Mouse (Mus musculus) hindbrain, embryonic 12.5 days (tissue): Measurements from ENCODE around the gene Gpr89. TPM values are rescaled to one million over a fixed set of nuclear protein-coding genes. Genes with fewer than 3 reads are reported as not detected.

Experiments used
- ATAC-seq: fragments of 200-750 bp; cut with Nextera tagmentation; 2 replicates; pipeline ENCODE4 v1.8.0; 2017; ENCODE audit warnings: moderate TSS enrichment; ENCODE audit not compliant: low FRiP score
- H3K27ac ChIP-seq: fragments of 300-500 bp; sonication (generic); 2 replicates; pipeline ENCODE4 v1.5.1; 2016; ENCODE audit warnings: mild to moderate bottlenecking
- H3K27me3 ChIP-seq: fragments of 300-500 bp; sonication (generic); 2 replicates; pipeline ENCODE4 v1.6.1; 2016; ENCODE audit warnings: mild to moderate bottlenecking
- H3K36me3 ChIP-seq: fragments of 300-500 bp; sonication (generic); 2 replicates; pipeline ENCODE4 v1.6.1; 2016; ENCODE audit warnings: mild to moderate bottlenecking
- H3K4me1 ChIP-seq: fragments of 300-500 bp; sonication (generic); 2 replicates; pipeline ENCODE4 v1.6.1; 2016
- H3K4me2 ChIP-seq: fragments of 300-500 bp; sonication (generic); replicated peaks from 2 replicates; pipeline ENCODE4 v1.6.1; 2016; ENCODE audit warnings: mild to moderate bottlenecking
- H3K4me3 ChIP-seq: fragments of 300-500 bp; sonication (generic); 2 replicates; pipeline ENCODE4 v1.5.1; 2016; ENCODE audit warnings: mild to moderate bottlenecking
- H3K9ac ChIP-seq: fragments of 300-500 bp; sonication (generic); 2 replicates; pipeline ENCODE4 v1.6.1; 2016; ENCODE audit warnings: mild to moderate bottlenecking, moderate library complexity
- H3K9me3 ChIP-seq: fragments of 300-500 bp; sonication (generic); replicated peaks from 2 replicates; pipeline ENCODE4 v1.6.1; 2016; ENCODE audit warnings: mild to moderate bottlenecking
- WGBS: fragments of 180-500 bp; shearing (Covaris S2); methylation state at CpG from one replicate; pipeline ENCODE4 v1.1.7; 2016; 5-methylcytosine and 5-hydroxymethylcytosine counted together
- polyA plus RNA-seq: library from polyadenylated mRNA; unstranded; fragments of >200 nt; fragmentation: Nextera tagmentation; extraction: Ambion mirVana; gene quantifications from 2 replicates; pipeline ENCODE4 v1.2.1, GENCODE M21; 2016

Gpr89 gene
- 40.1 and 44.5 TPM in 2 replicates for polyA plus RNA-seq

DNA sequence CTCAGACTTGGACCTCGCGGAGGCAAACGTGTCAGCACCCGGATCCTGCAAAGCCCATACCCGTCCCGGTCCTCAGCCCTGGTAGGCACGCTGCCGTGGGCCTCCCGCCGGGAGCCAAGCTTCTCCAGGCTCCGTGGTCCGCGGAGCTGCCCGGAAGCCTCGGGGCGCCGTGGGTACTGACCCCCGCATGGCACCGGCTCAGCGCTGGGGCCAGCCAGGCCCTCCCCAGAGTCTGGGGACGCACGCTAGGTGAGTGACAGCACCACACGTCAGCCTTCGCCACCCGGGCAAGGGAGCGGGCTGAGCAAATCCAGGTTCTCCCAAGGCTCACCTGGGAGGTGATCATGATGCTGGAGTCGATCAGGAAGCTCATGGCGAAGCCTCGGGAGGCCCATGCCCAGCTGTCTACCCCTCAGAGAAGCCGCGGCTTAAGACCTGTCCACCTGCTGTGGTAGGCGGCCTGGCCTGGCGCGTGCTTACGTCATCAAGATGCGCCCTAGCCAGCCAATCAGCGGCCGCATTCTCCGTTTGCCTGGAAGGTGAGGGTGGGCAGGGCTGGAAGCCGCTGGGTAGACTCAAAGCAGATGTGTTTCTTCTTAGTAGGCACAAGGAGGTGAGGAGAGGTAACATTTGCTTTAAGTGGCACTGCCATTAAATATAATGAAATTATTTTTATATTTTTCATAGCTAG lies at the start of gene Gpr89:
Gpr89 (minus strand) TSS at position 496 of the 691 bp plus-strand sequence.
- Histone ChIP-seq H3K27ac (peak within 1 kb of the TSS; percentile 17; the same call in 1 of the 2 replicates), H3K36me3 (no peaks in the 10 kb centered on the region), H3K27me3 (peaks cover 11% of the 10 kb centered on the region; the same call in 1 of the 2 replicates), H3K4me3 (peak within 1 kb of the TSS; percentile 97), H3K9me3 (no peaks in the 10 kb centered on the region), H3K9ac (peak within 1 kb of the TSS; percentile 91), H3K4me1 (peaks cover 6% of the 10 kb centered on the region), H3K4me2 (peak within 1 kb of the TSS; percentile 85)
- WGBS, result under 1% methylated on average over 40 of the region's 40 CpGs
- peak; percentile 97 for ATAC-seq

DNA sequence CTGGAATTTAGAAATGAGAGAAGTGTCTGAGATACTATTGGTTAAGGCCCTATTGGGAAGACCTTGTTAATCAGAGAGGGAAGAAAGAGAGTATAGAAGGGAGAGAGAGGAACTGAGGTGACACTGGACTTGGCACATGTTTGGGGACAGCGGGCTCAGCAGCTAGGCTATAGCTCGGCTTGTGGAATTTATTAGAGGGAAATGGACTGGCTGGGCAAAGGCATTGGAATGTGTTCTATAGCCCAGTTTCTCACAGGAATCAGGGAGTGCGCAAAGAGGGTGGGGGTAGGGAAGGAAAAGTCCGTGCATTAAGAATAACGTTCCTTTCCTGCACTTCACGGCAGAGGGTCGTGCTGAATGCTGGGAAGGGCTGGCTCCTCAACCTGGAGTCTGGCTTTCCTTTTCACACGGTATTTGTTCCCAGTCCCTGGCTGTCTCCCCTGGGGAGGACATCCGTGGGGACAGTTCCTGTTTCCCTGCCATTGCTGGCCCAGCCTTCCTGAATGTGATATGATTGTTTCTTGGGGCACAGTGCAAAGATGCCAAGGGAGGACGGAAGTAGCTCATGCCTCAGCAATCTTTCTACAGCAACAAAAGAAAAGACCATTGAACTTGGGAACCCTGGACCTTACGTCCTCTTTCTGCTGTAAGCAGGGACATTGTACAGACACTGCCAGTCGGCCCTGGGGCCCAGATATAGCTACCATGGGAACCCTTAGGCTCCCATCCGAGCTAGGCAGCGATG lies 48.5 kb upstream of the Gpr89 start:
- H3K4me1 ChIP-seq, result peaks cover 5% of the 10 kb centered on the region; the same call in 1 of the 2 replicates
- no peak overlapping the region for H3K4me2 ChIP-seq
- no peaks in the 10 kb centered on the region for H3K36me3 ChIP-seq
- no peak overlapping the region for H3K27ac ChIP-seq
- no peak overlapping the region for H3K9ac ChIP-seq
- no peaks in the 10 kb centered on the region for H3K27me3 ChIP-seq
- H3K4me3 ChIP-seq, result no peak overlapping the region
- ATAC-seq, result no peak
- 58% methylated on average over 14 of the region's 14 CpGs for WGBS
- H3K9me3 ChIP-seq, result no peaks in the 10 kb centered on the region

DNA sequence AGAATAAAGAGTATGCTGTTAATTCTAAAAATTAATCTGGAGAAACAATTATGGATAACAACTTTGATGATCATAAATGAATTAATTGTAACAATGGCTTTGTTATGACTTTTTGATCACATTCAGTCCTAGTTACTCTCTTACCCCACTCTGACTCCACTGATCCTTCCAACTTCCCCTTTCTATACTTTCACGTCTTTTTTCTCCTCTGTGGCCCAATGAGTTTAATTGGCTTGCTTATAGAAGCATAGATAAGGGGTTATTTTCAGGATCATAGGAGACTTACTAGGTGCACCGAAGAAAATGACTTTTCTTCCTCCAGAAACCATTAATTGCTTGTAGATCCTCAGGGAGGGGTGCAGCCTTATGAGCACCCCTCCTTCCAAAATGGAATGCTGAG lies 37.6 kb upstream of the Gpr89 start:
- ATAC-seq, result no peak
- peaks cover 4% of the 10 kb centered on the region for H3K9me3 ChIP-seq
- no peaks in the 10 kb centered on the region for H3K27me3 ChIP-seq
- no peak overlapping the region for H3K27ac ChIP-seq
- H3K36me3 ChIP-seq, result no peaks in the 10 kb centered on the region
- H3K9ac ChIP-seq, result no peak overlapping the region
- H3K4me2 ChIP-seq, result no peak overlapping the region
- H3K4me3 ChIP-seq, result no peak overlapping the region
- WGBS, result 88% methylated on average over 2 of the region's 2 CpGs
- peaks cover 12% of the 10 kb centered on the region for H3K4me1 ChIP-seq

DNA sequence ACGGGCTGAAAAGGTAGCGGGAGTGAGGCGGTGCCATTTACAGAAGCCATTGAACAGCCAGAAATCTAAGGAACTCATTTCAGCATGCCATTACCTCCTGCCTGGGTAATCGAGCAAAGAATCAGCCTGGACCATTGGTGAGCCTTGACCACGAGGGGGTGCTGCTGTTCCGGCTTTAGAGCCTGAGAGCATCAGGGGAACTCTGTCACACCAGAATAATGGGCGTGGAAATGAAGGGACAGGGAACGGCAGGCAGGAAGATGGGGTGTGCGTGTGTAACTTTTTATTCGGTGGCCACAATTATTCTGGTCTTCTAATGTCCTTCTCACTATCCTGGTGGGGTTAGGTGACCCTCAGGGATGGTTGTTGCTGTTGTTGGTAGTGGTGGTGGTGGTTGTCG lies 33.6 kb upstream of the Gpr89 start:
- Histone ChIP-seq H3K27ac (no peak overlapping the region), H3K27me3 (peaks cover 24% of the 10 kb centered on the region), H3K4me2 (peak overlapping the region; percentile 47), H3K9me3 (peaks cover 4% of the 10 kb centered on the region), H3K36me3 (no peaks in the 10 kb centered on the region), H3K4me1 (peaks cover 17% of the 10 kb centered on the region), H3K4me3 (peak overlapping the region; percentile 20), H3K9ac (peak overlapping the region; percentile 18; the same call in 1 of the 2 replicates)
- peak; percentile 71 for ATAC-seq
- WGBS, result 12% methylated on average over 11 of the region's 11 CpGs

DNA sequence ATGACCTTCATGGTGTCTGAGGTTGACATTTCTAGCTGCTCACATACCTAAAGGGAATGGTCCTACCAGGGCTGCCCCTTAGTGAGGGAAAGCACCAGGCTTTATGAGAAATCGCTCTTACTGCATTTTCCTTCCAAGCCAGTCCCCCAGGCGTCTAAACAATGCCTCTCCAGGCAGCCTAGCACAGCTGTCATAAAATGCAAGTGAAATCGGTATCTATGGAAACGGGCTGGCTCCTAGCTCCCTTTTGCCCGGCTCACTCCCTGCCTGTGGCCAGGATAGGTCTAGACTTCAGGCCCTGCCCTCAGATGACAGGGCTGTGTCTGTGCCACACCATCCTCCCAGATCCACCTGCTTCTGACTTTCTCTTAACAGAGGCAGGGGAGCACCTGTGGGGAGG lies 32.5 kb upstream of the Gpr89 start:
- Histone ChIP-seq H3K27me3 (peaks cover 24% of the 10 kb centered on the region), H3K4me3 (no peak overlapping the region), H3K36me3 (no peaks in the 10 kb centered on the region), H3K9ac (no peak overlapping the region), H3K4me2 (no peak overlapping the region), H3K27ac (0 out of 2 replicates have a peak overlapping the region, but pooled peaks have one; percentile 30), H3K9me3 (no peaks in the 10 kb centered on the region), H3K4me1 (peaks cover 17% of the 10 kb centered on the region)
- peak; percentile 75 for ATAC-seq
- 17% methylated on average over 5 of the region's 5 CpGs for WGBS

DNA sequence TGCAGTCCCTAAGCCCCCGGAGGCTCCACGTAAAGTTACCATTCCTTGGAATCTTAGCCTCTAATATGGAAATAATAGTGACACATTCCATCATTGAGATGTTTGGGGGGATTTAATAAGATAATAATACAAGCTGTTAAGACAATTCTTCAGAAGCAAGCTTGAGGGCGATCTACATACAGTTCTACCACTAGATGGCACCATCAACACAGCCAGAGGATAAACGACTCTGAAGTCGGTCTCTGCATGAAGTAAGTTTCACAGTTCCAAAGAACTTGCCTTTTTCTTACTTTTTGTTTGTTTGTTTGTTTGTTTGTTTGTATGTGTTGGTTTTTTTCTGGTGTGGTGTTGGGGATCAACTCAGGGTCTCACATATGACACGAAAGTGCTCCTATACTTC lies 31.1 kb upstream of the Gpr89 start:
- no peaks in the 10 kb centered on the region for H3K9me3 ChIP-seq
- H3K9ac ChIP-seq, result no peak overlapping the region
- H3K4me1 ChIP-seq, result peaks cover 26% of the 10 kb centered on the region
- ATAC-seq, result no peak
- H3K27ac ChIP-seq, result no peak overlapping the region
- no peaks in the 10 kb centered on the region for H3K36me3 ChIP-seq
- WGBS, result 13% methylated on average over 6 of the region's 6 CpGs
- no peak overlapping the region for H3K4me3 ChIP-seq
- peaks cover 24% of the 10 kb centered on the region for H3K27me3 ChIP-seq
- no peak overlapping the region for H3K4me2 ChIP-seq

DNA sequence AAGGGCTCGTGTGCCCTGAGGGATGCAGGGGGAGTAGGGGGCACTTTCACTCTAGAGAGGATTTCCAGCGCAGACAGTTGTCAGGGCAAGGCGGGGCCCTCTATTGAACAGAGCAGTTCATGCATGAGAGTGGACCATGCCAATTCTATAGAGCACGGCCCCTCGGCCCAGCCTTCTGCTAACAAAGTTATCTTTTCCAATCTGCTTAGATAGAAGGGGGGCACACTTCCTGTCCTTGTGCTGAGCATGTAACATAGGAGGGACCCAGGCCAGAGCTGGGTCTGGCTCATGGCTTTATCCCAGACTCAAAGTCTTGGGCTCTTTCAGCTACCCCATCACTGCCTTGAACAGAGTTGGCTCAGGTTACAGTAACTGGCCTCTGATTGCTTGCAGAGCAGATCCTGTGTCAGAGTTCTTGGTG lies 26.1 kb upstream of the Gpr89 start:
- ATAC-seq, result peak; percentile 80

DNA sequence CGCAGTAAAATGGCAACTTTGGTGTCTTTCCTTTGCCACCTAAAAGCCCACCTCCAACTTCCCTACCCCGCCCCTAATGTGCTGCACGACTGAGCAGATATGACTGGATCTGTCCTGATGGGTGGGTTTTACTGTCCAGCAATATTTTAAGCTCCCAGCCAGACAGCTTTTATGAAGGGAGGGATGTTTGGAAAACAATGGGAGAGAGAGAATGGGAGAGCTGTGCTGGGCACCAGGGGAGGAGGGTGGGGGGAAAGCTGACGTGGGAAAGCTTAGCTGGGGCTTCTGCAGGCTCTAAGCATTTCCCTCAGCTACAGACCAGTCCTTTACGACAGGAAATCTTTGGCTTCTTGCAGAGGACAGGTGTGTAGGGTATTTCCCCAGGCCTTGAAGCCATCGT lies 20.8 kb upstream of the Gpr89 start, which contains the start of gene Gja8:
Gja8 (minus strand) TSS at position 101 of the 400 bp plus-strand sequence.
- no peak within 1 kb of the TSS for H3K4me3 ChIP-seq
- H3K4me2 ChIP-seq, result no peak within 1 kb of the TSS
- no peak within 1 kb of the TSS for H3K27ac ChIP-seq
- WGBS, result 66% methylated on average over 6 of the region's 6 CpGs
- H3K36me3 ChIP-seq, result no peaks in the 10 kb centered on the region
- no peak for ATAC-seq
- no peak within 1 kb of the TSS for H3K9ac ChIP-seq
- H3K4me1 ChIP-seq, result peaks cover 3% of the 10 kb centered on the region
- H3K9me3 ChIP-seq, result no peaks in the 10 kb centered on the region
- H3K27me3 ChIP-seq, result no peaks in the 10 kb centered on the region

More for the DNA sequence above, 26.1 kb upstream of the Gpr89 start:
- H3K27ac ChIP-seq, result no peak overlapping the region
- peak overlapping the region; percentile 26 for H3K4me2 ChIP-seq
- no peak overlapping the region for H3K9ac ChIP-seq
- H3K4me3 ChIP-seq, result no peak overlapping the region
- no peaks in the 10 kb centered on the region for H3K9me3 ChIP-seq
- no peaks in the 10 kb centered on the region for H3K36me3 ChIP-seq
- WGBS, result 18% methylated on average over 5 of the region's 5 CpGs
- H3K4me1 ChIP-seq, result peaks cover 15% of the 10 kb centered on the region
- H3K27me3 ChIP-seq, result peaks cover 16% of the 10 kb centered on the region

DNA sequence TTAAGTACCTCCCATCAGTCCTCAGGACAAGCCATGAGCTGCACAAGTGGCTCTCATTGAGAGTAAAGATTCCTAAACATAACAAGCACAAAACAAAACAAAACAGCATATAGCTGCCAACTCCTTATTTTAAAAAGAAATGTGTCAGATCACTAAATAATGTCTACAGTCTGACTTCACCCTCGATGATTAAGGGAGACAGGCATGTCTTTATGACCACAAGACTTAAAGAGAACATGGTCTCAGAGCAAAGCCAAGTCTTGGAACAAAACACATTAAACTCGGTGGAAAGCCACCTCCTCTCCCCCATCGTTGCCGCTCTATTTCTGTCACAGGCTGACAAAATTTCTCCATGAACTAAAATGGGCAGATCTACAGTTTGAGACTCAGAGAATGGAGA lies 19.5 kb upstream of the Gpr89 start:
- Histone ChIP-seq H3K9me3 (no peaks in the 10 kb centered on the region), H3K36me3 (no peaks in the 10 kb centered on the region), H3K27ac (no peak overlapping the region), H3K9ac (no peak overlapping the region), H3K4me2 (no peak overlapping the region), H3K4me3 (no peak overlapping the region), H3K27me3 (no peaks in the 10 kb centered on the region), H3K4me1 (no peaks in the 10 kb centered on the region)
- ATAC-seq, result no peak
- WGBS, result 87% methylated on average over 4 of the region's 4 CpGs

DNA sequence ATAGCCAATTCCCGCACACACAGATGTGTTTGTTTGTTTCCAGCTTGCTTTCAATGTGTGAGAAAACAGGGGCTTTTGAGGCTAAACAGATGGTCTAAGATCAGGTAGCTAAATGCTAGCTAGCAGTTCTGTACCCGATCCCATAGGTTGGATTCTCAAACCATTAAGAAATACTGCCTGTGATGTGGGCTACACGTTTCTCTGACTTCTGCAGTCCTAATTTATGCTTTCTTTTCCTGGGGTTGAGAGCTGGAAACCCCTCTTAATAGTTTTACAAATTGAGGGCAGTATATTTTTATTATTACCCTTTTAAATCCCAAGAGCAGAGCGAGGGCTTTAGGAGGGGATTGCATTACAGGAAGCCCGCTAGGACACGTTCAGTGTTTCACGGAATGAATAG lies 15.8 kb upstream of the Gpr89 start:
- Histone ChIP-seq H3K4me2 (no peak overlapping the region), H3K36me3 (no peaks in the 10 kb centered on the region), H3K4me3 (no peak overlapping the region), H3K9me3 (no peaks in the 10 kb centered on the region), H3K27me3 (no peaks in the 10 kb centered on the region), H3K9ac (no peak overlapping the region), H3K27ac (no peak overlapping the region), H3K4me1 (no peaks in the 10 kb centered on the region)
- WGBS, result 77% methylated on average over 7 of the region's 7 CpGs
- no peak for ATAC-seq

DNA sequence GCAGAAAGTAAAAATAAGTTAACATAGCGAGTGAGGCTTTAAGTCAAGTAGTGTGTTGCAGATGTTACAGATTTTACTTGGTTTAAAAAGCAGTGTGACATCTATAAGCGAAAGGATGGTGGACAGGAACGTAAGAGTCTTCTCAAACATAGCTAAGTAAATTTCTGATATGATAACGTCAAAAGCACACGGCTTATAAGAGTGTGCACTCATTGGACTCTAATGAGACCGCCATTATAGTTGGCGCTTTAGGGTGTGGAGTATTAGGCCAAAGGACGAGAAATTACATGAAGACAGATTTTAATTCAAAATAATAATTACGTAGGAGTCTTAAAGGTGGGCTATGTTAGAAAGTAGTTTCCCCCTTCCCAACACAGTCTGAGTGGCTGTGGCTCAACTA lies 446 bp upstream of the Gpr89 start:
- H3K9ac ChIP-seq, result peak overlapping the region; percentile 91; the same call in 1 of the 2 replicates
- peak; percentile 61 for ATAC-seq
- no peaks in the 10 kb centered on the region for H3K36me3 ChIP-seq
- H3K4me3 ChIP-seq, result peak overlapping the region; percentile 97
- peaks cover 6% of the 10 kb centered on the region for H3K4me1 ChIP-seq
- peak overlapping the region; percentile 85 for H3K4me2 ChIP-seq
- peaks cover 11% of the 10 kb centered on the region; the same call in 1 of the 2 replicates for H3K27me3 ChIP-seq
- no peaks in the 10 kb centered on the region for H3K9me3 ChIP-seq
- 51% methylated on average over 9 of the region's 9 CpGs for WGBS
- H3K27ac ChIP-seq, result no peak overlapping the region

DNA sequence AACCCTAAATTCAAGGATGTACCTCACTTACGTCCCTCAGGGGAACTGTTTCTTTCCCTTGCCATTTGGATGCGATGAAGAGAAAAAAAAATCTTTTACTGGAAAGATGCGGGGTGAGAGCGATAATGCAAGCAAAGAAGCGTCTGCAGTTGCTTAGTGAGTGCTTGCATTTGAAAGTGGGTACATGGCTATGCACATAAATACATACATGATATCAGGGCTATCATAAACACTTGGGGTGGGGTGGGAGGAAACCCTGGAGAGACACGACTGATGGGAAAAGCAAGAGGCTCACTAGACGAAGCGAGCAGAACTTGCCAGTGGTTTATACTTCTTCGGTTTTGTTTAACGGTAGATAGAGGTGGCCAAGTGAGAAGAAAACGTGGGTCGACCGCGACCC lies 753 bp downstream of the Gpr89 start, which contains the start of gene Gja5:
Gja5 (plus strand) TSS at position 301 of the 400 bp plus-strand sequence.
- no peaks in the 10 kb centered on the region for H3K36me3 ChIP-seq
- peaks cover 11% of the 10 kb centered on the region; the same call in 1 of the 2 replicates for H3K27me3 ChIP-seq
- WGBS, result 17% methylated on average over 14 of the region's 14 CpGs
- H3K27ac ChIP-seq, result peak within 1 kb of the TSS; percentile 17; the same call in 1 of the 2 replicates
- peak within 1 kb of the TSS; percentile 91 for H3K9ac ChIP-seq
- peaks cover 6% of the 10 kb centered on the region for H3K4me1 ChIP-seq
- H3K9me3 ChIP-seq, result no peaks in the 10 kb centered on the region
- H3K4me2 ChIP-seq, result peak within 1 kb of the TSS; percentile 85
- H3K4me3 ChIP-seq, result peak within 1 kb of the TSS; percentile 97
- ATAC-seq, result peak; percentile 7; the same call in 1 of the 2 replicates
